Mouse (Mus musculus): ENCODE data around the gene Clhc1. TPM values are rescaled to one million over a fixed set of nuclear protein-coding genes. Genes with fewer than 3 reads are reported as not detected.

Clhc1 gene
- polyA plus RNA-seq, 1 experiment from 2014 or later: 0.09 TPM

- WGBS: 72% methylated on average over 5 of the region's 5 CpGs
- Histone ChIP-seq H3K4me1 (peaks cover 15% of the 10 kb centered on the region), H3K4me2 (no peak overlapping the region), H3K27ac (replicated peaks) (no peak overlapping the region), H3K36me3 (no peaks in the 10 kb centered on the region), H3K9ac (no peak overlapping the region), H3K4me3 (no peak overlapping the region), H3K9me3 (no peaks in the 10 kb centered on the region), H3K27me3 (replicated peaks) (no peaks in the 10 kb centered on the region)
- ATAC-seq (ENCODE audit: extremely low read depth, insufficient number of reproducible peaks, low FRiP score, low TSS enrichment): no peak
These were observed 74.5 kb downstream of the Clhc1 start for GRCm38 (mm10) chr11:29622030-29622790.

GRCm38 (mm10) chr11:29623327-29623726 lies 75.6 kb downstream of the Clhc1 start:
- no peak for ATAC-seq (ENCODE audit: extremely low read depth, insufficient number of reproducible peaks, low FRiP score, low TSS enrichment)
- Histone ChIP-seq H3K9ac (no peak overlapping the region), H3K9me3 (no peaks in the 10 kb centered on the region)

GRCm38 (mm10) chr11:29626541-29626940 lies 78.8 kb downstream of the Clhc1 start:
- no peak overlapping the region for H3K9ac ChIP-seq

More at GRCm38 (mm10) chr11:29623327-29623726, 75.6 kb downstream of the Clhc1 start:
- no peak overlapping the region for H3K4me2 ChIP-seq
- no peak overlapping the region for H3K4me3 ChIP-seq
- no peaks in the 10 kb centered on the region for H3K27me3 ChIP-seq (replicated peaks)
- no peak overlapping the region for H3K27ac ChIP-seq (replicated peaks)
- H3K4me1 ChIP-seq: peaks cover 17% of the 10 kb centered on the region
- WGBS: 82% methylated on average over 3 of the region's 3 CpGs
- no peaks in the 10 kb centered on the region for H3K36me3 ChIP-seq

GRCm38 (mm10) chr11:29627706-29628105 lies 80.0 kb downstream of the Clhc1 start:
- Histone ChIP-seq H3K9ac (no peak overlapping the region), H3K27ac (replicated peaks) (no peak overlapping the region), H3K4me3 (no peak overlapping the region), H3K4me2 (no peak overlapping the region), H3K27me3 (replicated peaks) (no peaks in the 10 kb centered on the region), H3K9me3 (no peaks in the 10 kb centered on the region), H3K36me3 (no peaks in the 10 kb centered on the region), H3K4me1 (peaks cover 28% of the 10 kb centered on the region)
- ATAC-seq (ENCODE audit: extremely low read depth, insufficient number of reproducible peaks, low FRiP score, low TSS enrichment): no peak
- WGBS: 90% methylated on average over 3 of the region's 3 CpGs

More at GRCm38 (mm10) chr11:29626541-29626940, 78.8 kb downstream of the Clhc1 start:
- WGBS: 31% methylated on average over 5 of the region's 5 CpGs
- no peaks in the 10 kb centered on the region for H3K36me3 ChIP-seq
- no peaks in the 10 kb centered on the region for H3K27me3 ChIP-seq (replicated peaks)
- H3K27ac ChIP-seq (replicated peaks): peak overlapping the region; percentile 49
- no peaks in the 10 kb centered on the region for H3K9me3 ChIP-seq
- no peak overlapping the region for H3K4me3 ChIP-seq
- H3K4me2 ChIP-seq: peak overlapping the region; percentile 3
- H3K4me1 ChIP-seq: peaks cover 17% of the 10 kb centered on the region
- ATAC-seq (ENCODE audit: extremely low read depth, insufficient number of reproducible peaks, low FRiP score, low TSS enrichment): no peak

Other genes starting within 250 kb of the Clhc1 start
- 18.1 and 20.7 TPM in 2 replicates for gene Ccdc88a, start 174.3 kb upstream of the Clhc1 start, polyA plus RNA-seq (2015; fragmentation: Nextera tagmentation; extraction: Ambion mirVana)
- gene Prorsd1, start 32.9 kb upstream of the Clhc1 start, polyA plus RNA-seq (2015; fragmentation: Nextera tagmentation; extraction: Ambion mirVana): 18.7 and 20.0 TPM in 2 replicates
- 36.5 and 44.9 TPM in 2 replicates for gene Mtif2, start 21.5 kb upstream of the Clhc1 start, polyA plus RNA-seq (2015; fragmentation: Nextera tagmentation; extraction: Ambion mirVana)
- 702 and 747 TPM in 2 replicates for gene Rps27a, start 159 bp downstream of the Clhc1 start, polyA plus RNA-seq (2015; fragmentation: Nextera tagmentation; extraction: Ambion mirVana)
- gene Rtn4, start 145.0 kb downstream of the Clhc1 start, polyA plus RNA-seq (2015; fragmentation: Nextera tagmentation; extraction: Ambion mirVana): 56.7 and 60.7 TPM in 2 replicates

Measured in heart, embryonic 13.5 days (tissue).